In the genomic region with DNA sequence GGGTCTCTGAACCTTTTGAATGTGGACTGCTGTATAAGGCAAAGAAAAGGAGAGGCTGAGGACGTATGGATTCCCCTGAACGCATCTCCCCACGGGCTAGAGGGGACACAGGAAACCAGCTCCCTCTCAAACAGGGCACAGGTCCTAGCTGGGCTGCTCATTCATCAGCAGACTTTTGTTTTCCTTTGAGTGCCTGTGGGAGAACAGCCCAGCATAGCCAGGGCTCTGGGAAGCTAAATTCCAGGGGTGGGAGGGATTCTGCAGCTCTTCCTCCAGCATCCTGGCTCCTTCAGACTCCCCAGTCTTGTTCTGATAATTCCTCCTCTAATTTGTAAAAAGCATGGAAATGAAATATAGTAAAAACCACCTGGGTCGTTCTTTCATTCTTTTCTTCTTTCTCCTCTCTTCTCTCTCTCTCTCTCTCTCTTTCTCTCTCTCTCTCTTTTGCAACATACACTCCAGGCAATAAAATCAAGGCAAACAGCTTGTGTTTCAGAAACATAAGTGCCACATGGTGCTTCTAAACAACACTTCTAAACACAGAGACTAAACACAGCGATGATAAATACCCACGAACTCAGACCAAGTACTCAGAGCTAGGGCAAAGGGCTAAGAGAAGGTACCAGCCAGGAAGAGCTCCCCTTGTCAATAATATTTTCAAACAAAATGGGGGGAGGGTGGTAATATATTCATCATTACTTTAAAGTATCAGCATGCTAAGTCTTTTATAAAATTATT, we compare ENCODE assay signal across 8 mouse cellular contexts.
DNase-seq lines count a peak whose midpoint lies in the region; ATAC-seq lines count a peak whose summit lies in the region.

No protein-coding gene starts in this region.

- H3K9ac ChIP-seq in embryonic facial prominence, embryonic 14.5 days (ENCODE audit: low read depth, low read length) = no peak overlapping the region
- no peak overlapping the region for H3K9ac ChIP-seq in hindbrain, embryonic 11.5 days (ENCODE audit: low read depth, low read length)

- 0 out of 2 replicates have a peak, but pooled peaks have one; percentile 47 for ATAC-seq in frontal cortex, adult (ENCODE audit: low TSS enrichment)
- peak; percentile 88 for ATAC-seq in embryonic facial prominence, embryonic 14.5 days (ENCODE audit: low read depth)
- ATAC-seq in hindbrain, embryonic 11.5 days (ENCODE audit: low FRiP score) = peak; percentile 82

- peaks cover 7% of the 10 kb centered on the region; the same call in 1 of the 2 replicates for H3K36me3 ChIP-seq in embryonic facial prominence, embryonic 14.5 days (ENCODE audit: control insufficient read depth, insufficient read depth, low read length)
- no peaks in the 10 kb centered on the region for H3K36me3 ChIP-seq in hindbrain, embryonic 11.5 days (ENCODE audit: control insufficient read depth, insufficient read depth, low read length)

- no peaks in the 10 kb centered on the region for H3K27me3 ChIP-seq in embryonic facial prominence, embryonic 14.5 days (replicated peaks; ENCODE audit: control insufficient read depth, insufficient read depth, low read length)
- H3K27me3 ChIP-seq in hindbrain, embryonic 11.5 days (ENCODE audit: control insufficient read depth, insufficient read depth, low read length) = no peaks in the 10 kb centered on the region

- H3K9me3 ChIP-seq in embryonic facial prominence, embryonic 14.5 days (ENCODE audit: control insufficient read depth, low read length) = no peaks in the 10 kb centered on the region
- H3K9me3 ChIP-seq in hindbrain, embryonic 11.5 days (ENCODE audit: control insufficient read depth, low read length) = no peaks in the 10 kb centered on the region

- no peak overlapping the region for H3K4me2 ChIP-seq in embryonic facial prominence, embryonic 14.5 days (ENCODE audit: low read depth, low read length)
- no peak overlapping the region for H3K4me2 ChIP-seq in hindbrain, embryonic 11.5 days (replicated peaks; ENCODE audit: low read depth, low read length)

- no peak overlapping the region for H3K4me3 ChIP-seq in embryonic facial prominence, embryonic 14.5 days (ENCODE audit: low read depth, low read length)
- H3K4me3 ChIP-seq in hindbrain, embryonic 11.5 days (ENCODE audit: low read depth, low read length) = no peak overlapping the region

- DNase-seq in frontal cortex, postnatal 10 days (ENCODE audit: low spot score in 2 of 2) = no peak
- peak; percentile 86 for DNase-seq in embryonic facial prominence, embryonic 14.5 days (ENCODE audit: low spot score)
- DNase-seq in hindbrain, embryonic 11.5 days (ENCODE audit: low spot score) = peak; percentile 59
- peak; percentile 67 for DNase-seq in lung, postnatal 10 days
- no peak for DNase-seq in right cerebral cortex, postnatal 25 days
- DNase-seq in right cerebral cortex, adult 18-20 months = no peak
- no peak for DNase-seq in adrenal gland, adult 8-10 months

- H3K4me1 ChIP-seq in embryonic facial prominence, embryonic 14.5 days (ENCODE audit: control insufficient read depth, insufficient read depth, low read length) = peaks cover 10% of the 10 kb centered on the region
- peaks cover 3% of the 10 kb centered on the region; the same call in 1 of the 2 replicates for H3K4me1 ChIP-seq in hindbrain, embryonic 11.5 days (replicated peaks; ENCODE audit: control insufficient read depth, insufficient read depth, low read length)

- WGBS in embryonic facial prominence, embryonic 14.5 days = 11% methylated on average over 6 of the region's 6 CpGs
- WGBS in hindbrain, embryonic 11.5 days = 17% methylated on average over 6 of the region's 6 CpGs

- peak overlapping the region; percentile 35 for H3K27ac ChIP-seq in embryonic facial prominence, embryonic 14.5 days (replicated peaks; ENCODE audit: low read depth, low read length)
- H3K27ac ChIP-seq in hindbrain, embryonic 11.5 days (ENCODE audit: low read depth, low read length) = no peak overlapping the region

Comparison
In these comparisons a context has a peak if more than half of its experiments do, and no peak if none do; other contexts are left out.
1. DNase-seq: peak in embryonic facial prominence, embryonic 14.5 days (single experiment), hindbrain, embryonic 11.5 days (single experiment) and lung, postnatal 10 days (single experiment); none in frontal cortex, postnatal 10 days (0 of 2), right cerebral cortex, postnatal 25 days (single experiment), right cerebral cortex, adult 18-20 months (single experiment) and adrenal gland, adult 8-10 months (single experiment).
2. Peak in every context shown above with its lines, with median percentiles within 50 percentile points of each other: ATAC-seq.